Mouse (Mus musculus) thymus, adult 2 months (tissue): ENCODE results near the gene Nkx6-1.

Experiments
- CTCF ChIP-seq: fragments of 200-500 bp; IDR thresholded peaks from 2 replicates; pipeline ENCODE4 v1.5.1; 2012; ENCODE audit warnings: mild to moderate bottlenecking, control low read depth, low read length, moderate library complexity, borderline replicate concordance; ENCODE audit not compliant: control insufficient read depth, poor library complexity, insufficient read depth; ENCODE audit errors: extremely low read depth
- POLR2A ChIP-seq: fragments of 200-500 bp; IDR thresholded peaks from 2 replicates; pipeline ENCODE4 v1.6.1; 2012; ENCODE audit warnings: mild to moderate bottlenecking, low read length, control low read depth, moderate library complexity; ENCODE audit not compliant: control insufficient read depth, poor library complexity, insufficient read depth; ENCODE audit errors: extremely low read depth

GRCm38 (mm10) chr5:101662485-101662884, 2.3 kb downstream of the Nkx6-1 start:
- no peak for TF ChIP-seq POLR2A
- TF ChIP-seq CTCF = no peak
